Mouse (Mus musculus) monocyte, adult 2 months (primary cell): ENCODE data around the gene BC024063.
A peak's percentile ranks its signal among the peaks of the same experiment; 100 is the strongest.
"Not testable (repeated sequence)": the region's sequence is repeated elsewhere in the genome, so short reads cannot be mapped to it uniquely, and the experiment has no call there.

Experiments used
- DNase-seq, 2 experiments: peaks; one replicate each; pipeline ENCODE4 v3.0.0; 2022; ENCODE audit warnings: low spot score in 2 of 2, low read depth in 1 of 2

The BC024063 gene

GRCm38 (mm10) chr10:82082728-82083621 lies at the start of gene BC024063:
BC024063 (plus strand) TSS chr10:82083353.
- peak in 1 of 2 experiments; percentile 12 for DNase-seq

DNA sequence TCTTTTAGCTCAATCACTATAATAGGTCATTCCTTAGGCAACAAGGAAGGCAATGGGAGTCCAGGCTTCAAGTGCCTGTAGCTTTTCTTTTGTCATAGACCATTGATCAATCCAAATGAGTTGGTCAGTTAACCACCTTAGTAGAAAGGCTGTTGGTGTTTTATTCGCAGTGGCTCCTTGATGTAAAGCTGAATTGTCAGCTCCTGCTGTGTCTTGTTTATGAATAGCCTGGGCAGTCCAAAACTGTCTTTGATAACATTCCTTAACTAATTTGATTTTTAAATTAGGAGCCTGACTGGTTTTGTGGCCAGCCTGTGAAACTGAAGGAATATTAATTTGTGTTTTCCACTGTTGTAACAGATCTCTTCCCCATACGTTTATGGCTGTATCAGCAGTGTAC lies 41.0 kb upstream of the BC024063 start:
- DNase-seq, result no peak

- no peak for DNase-seq
Observed at GRCm38 (mm10) chr10:82046603-82047002, 36.5 kb upstream of the BC024063 start.

- DNase-seq, result peak; percentile 74 to 85
Observed at GRCm38 (mm10) chr10:82047597-82048459, 35.3 kb upstream of the BC024063 start, which contains the start of gene Zfp873. Zfp873 (plus strand) TSS chr10:82048123.

- DNase-seq, result not testable (repeated sequence)
Observed at GRCm38 (mm10) chr10:82048460-82048804, 34.7 kb upstream of the BC024063 start.

GRCm38 (mm10) chr10:82083622-82083971 lies 444 bp downstream of the BC024063 start:
- DNase-seq, result not testable (repeated sequence)

DNA sequence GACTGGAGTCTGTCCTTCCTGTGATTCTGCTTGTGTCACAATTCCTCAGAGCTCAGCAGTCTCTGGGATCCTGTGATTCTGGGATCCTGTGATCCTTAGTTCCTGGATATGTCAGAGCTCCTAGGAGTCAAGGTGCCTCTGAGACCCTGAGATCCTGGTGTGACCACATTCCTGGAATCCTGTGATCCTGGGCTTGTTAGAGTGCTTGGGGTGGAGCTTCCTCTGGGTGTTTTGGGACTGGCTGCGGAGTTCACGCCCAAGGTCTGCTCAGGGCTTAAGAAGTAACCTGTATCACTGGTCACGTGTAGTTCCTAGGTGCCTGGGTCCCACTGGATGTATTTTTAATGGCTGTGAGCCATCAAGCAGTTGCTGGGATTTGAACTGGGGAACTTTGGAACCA lies 34.1 kb downstream of the BC024063 start:
- DNase-seq, result no peak

DNA sequence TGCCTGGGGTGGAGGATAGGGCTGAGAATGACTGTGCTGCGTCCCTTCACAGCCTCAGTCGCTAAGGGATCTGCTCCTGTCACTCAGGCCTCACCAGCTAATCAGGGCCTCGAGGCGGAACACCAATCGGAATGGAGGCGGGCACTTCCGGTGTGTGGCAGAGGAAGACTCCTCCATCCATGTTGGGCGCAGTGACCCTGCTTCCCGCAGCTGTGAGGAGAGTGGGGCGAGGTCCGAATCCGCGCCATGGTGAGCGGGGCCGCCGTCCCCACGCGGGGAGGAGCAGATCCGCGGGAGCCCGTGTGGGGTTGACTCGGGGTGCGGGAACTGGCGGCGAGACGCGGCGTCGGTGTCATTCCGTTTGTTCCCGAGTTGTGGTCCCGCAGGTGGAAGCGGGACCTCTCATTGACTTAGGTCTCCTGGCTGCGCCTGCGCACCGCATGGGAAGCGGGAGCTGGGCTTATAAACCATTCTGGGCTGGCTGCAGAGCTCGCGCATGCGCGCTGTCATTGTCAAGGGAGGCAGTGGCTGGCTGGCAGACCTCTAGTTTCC lies 44.8 kb downstream of the BC024063 start, which contains the start of gene AU041133:
Gene AU041133 (plus strand): TSS at position 164 of the 552 bp plus-strand sequence.
- peak; percentile 36 to 54 for DNase-seq

- DNase-seq, result no peak
Observed at GRCm38 (mm10) chr10:82145282-82145681, 62.1 kb downstream of the BC024063 start.

DNA sequence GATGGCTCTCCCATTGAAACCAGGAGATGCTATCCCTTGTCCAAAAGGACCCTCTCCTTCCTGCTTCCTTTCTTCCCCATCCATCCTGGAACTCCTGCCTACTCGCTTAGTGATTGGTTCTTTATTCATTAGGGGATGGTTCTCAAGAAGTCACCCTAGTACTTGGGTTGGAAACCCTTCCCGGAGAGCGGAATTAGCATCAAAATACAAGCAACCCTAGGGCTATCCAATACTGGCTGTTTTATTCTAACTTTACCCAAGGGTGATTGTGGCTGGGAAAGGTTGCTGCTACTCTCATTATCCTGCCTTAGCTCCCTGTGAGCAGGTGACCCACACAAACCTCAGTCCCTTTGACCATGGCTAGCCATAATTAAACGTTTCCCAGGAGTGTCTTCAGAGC lies 64.4 kb downstream of the BC024063 start:
- DNase-seq, result no peak
